Mouse (Mus musculus): ENCODE data around the gene Pip. TPM values are rescaled to one million over a fixed set of nuclear protein-coding genes. Genes with fewer than 3 reads are reported as not detected.

Pip gene
- polyA plus RNA-seq (2012; rRNA removed) (not detected in 2 replicates), polyA plus RNA-seq (2014; fragmentation: Nextera tagmentation; extraction: Ambion mirVana) (not detected in 2 replicates)

GRCm38 (mm10) chr6:41847235-41847634 lies at the start of gene Pip:
Gene Pip (plus strand): TSS chr6:41847535.
- Histone ChIP-seq H3K27ac (replicated peaks; ENCODE audit: low read depth, low read length) (no peak within 1 kb of the TSS), H3K27me3 (ENCODE audit: control insufficient read depth, insufficient read depth, low read length) (no peaks in the 10 kb centered on the region), H3K9ac (ENCODE audit: low read depth, low read length, severe bottlenecking) (no peak within 1 kb of the TSS), H3K36me3 (ENCODE audit: control insufficient read depth, insufficient read depth, low read length) (no peaks in the 10 kb centered on the region), H3K4me2 (replicated peaks; ENCODE audit: low read depth, low read length, severe bottlenecking) (no peak within 1 kb of the TSS), H3K4me1 (ENCODE audit: control insufficient read depth, insufficient read depth, low read length) (no peaks in the 10 kb centered on the region), H3K9me3 (ENCODE audit: control insufficient read depth, low read length) (no peaks in the 10 kb centered on the region), H3K4me3 (replicated peaks; ENCODE audit: low read length) (no peak within 1 kb of the TSS)
- DNase-seq (ENCODE audit: low spot score) (no peak), ATAC-seq (ENCODE audit: low FRiP score, low read depth) (no peak)
- no peak for TF ChIP-seq POLR2A (IDR thresholded peaks at IDR 0.05; ENCODE audit: borderline replicate concordance, extremely low read depth, insufficient read depth, insufficient read length)
- 78% methylated on average over 2 of the region's 2 CpGs for WGBS

DNA sequence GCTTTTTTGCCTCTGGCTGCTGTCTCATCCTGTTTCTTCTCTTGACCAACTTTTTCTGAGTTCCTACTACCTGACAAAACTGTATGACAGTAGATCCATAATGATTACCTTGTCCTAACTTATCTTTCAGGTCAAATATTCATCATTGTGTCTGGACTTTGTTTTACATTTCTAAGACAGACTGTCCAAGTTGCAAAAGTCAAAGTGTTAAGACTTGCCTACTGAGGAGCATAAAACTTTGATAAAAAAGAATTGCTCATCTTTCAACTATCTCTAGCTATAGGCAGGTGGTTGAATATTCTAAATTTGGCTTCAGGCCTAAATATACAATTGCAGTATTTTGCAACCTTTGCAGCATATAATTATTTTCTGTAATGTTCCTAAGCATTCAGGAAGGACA lies 23.2 kb upstream of the Pip start:
- Histone ChIP-seq H3K36me3 (ENCODE audit: control insufficient read depth, insufficient read depth, low read length) (no peaks in the 10 kb centered on the region), H3K4me2 (replicated peaks; ENCODE audit: low read depth, low read length, severe bottlenecking) (no peak overlapping the region), H3K27ac (replicated peaks; ENCODE audit: low read depth, low read length) (no peak overlapping the region), H3K9ac (ENCODE audit: low read depth, low read length, severe bottlenecking) (no peak overlapping the region), H3K27me3 (ENCODE audit: control insufficient read depth, insufficient read depth, low read length) (no peaks in the 10 kb centered on the region), H3K4me1 (ENCODE audit: control insufficient read depth, insufficient read depth, low read length) (no peaks in the 10 kb centered on the region), H3K4me3 (replicated peaks; ENCODE audit: low read length) (no peak overlapping the region), H3K9me3 (ENCODE audit: control insufficient read depth, low read length) (no peaks in the 10 kb centered on the region)
- ATAC-seq (ENCODE audit: low FRiP score, low read depth) (no peak), DNase-seq (ENCODE audit: low spot score) (no peak)
- no peak for TF ChIP-seq POLR2A (IDR thresholded peaks at IDR 0.05; ENCODE audit: borderline replicate concordance, extremely low read depth, insufficient read depth, insufficient read length)

DNA sequence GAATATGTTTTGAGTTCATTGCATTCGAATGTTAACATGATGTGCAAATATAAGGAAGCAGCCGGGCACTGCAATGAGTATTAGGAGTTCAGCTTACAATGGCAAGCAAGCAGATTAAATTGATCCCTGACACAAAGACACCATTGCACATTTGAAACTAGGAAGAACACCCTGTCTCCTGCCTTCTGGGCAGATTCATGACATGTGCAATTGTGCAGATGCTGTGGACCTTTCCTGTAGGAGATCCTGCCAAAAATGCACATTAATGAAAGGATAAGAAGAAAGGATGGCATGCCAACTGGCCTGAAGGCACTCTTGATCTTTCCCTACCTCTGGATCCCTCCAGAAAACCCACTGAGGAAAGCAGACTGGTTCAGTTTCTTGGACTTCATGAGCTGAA lies 17.8 kb upstream of the Pip start:
- H3K9ac ChIP-seq (ENCODE audit: low read depth, low read length, severe bottlenecking), result no peak overlapping the region
- 75% methylated on average over 2 of the region's 2 CpGs for WGBS
- no peaks in the 10 kb centered on the region for H3K27me3 ChIP-seq (ENCODE audit: control insufficient read depth, insufficient read depth, low read length)
- H3K27ac ChIP-seq (replicated peaks; ENCODE audit: low read depth, low read length), result no peak overlapping the region
- ATAC-seq (ENCODE audit: low FRiP score, low read depth) (no peak), DNase-seq (ENCODE audit: low spot score) (no peak)
- H3K4me1 ChIP-seq (ENCODE audit: control insufficient read depth, insufficient read depth, low read length), result no peaks in the 10 kb centered on the region
- no peak overlapping the region for H3K4me3 ChIP-seq (replicated peaks; ENCODE audit: low read length)
- no peaks in the 10 kb centered on the region for H3K9me3 ChIP-seq (ENCODE audit: control insufficient read depth, low read length)
- no peaks in the 10 kb centered on the region for H3K36me3 ChIP-seq (ENCODE audit: control insufficient read depth, insufficient read depth, low read length)
- TF ChIP-seq POLR2A (IDR thresholded peaks at IDR 0.05; ENCODE audit: borderline replicate concordance, extremely low read depth, insufficient read depth, insufficient read length), result no peak
- H3K4me2 ChIP-seq (replicated peaks; ENCODE audit: low read depth, low read length, severe bottlenecking), result no peak overlapping the region

- H3K9me3 ChIP-seq (ENCODE audit: control insufficient read depth, low read length), result no peaks in the 10 kb centered on the region
- H3K27me3 ChIP-seq (ENCODE audit: control insufficient read depth, insufficient read depth, low read length), result no peaks in the 10 kb centered on the region
- WGBS, result 83% methylated on average over 3 of the region's 3 CpGs
- ATAC-seq (ENCODE audit: low FRiP score, low read depth) (no peak), DNase-seq (ENCODE audit: low spot score) (no peak)
- no peaks in the 10 kb centered on the region for H3K36me3 ChIP-seq (ENCODE audit: control insufficient read depth, insufficient read depth, low read length)
- no peak within 1 kb of the TSS for H3K27ac ChIP-seq (replicated peaks; ENCODE audit: low read depth, low read length)
- no peak within 1 kb of the TSS for H3K9ac ChIP-seq (ENCODE audit: low read depth, low read length, severe bottlenecking)
- H3K4me2 ChIP-seq (replicated peaks; ENCODE audit: low read depth, low read length, severe bottlenecking), result no peak within 1 kb of the TSS
- no peak within 1 kb of the TSS for H3K4me3 ChIP-seq (replicated peaks; ENCODE audit: low read length)
- H3K4me1 ChIP-seq (ENCODE audit: control insufficient read depth, insufficient read depth, low read length), result no peaks in the 10 kb centered on the region
- no peak for TF ChIP-seq POLR2A (IDR thresholded peaks at IDR 0.05; ENCODE audit: borderline replicate concordance, extremely low read depth, insufficient read depth, insufficient read length)
Measured at GRCm38 (mm10) chr6:41852689-41853088, 5.4 kb downstream of the Pip start, which contains the start of gene Sval2. Gene Sval2 (plus strand): TSS chr6:41852989.

- no peak overlapping the region for H3K27ac ChIP-seq (replicated peaks; ENCODE audit: low read depth, low read length)
- no peak overlapping the region for H3K9ac ChIP-seq (ENCODE audit: low read depth, low read length, severe bottlenecking)
- TF ChIP-seq POLR2A (IDR thresholded peaks at IDR 0.05; ENCODE audit: borderline replicate concordance, extremely low read depth, insufficient read depth, insufficient read length), result no peak
- no peaks in the 10 kb centered on the region for H3K4me1 ChIP-seq (ENCODE audit: control insufficient read depth, insufficient read depth, low read length)
- no peaks in the 10 kb centered on the region for H3K9me3 ChIP-seq (ENCODE audit: control insufficient read depth, low read length)
- H3K36me3 ChIP-seq (ENCODE audit: control insufficient read depth, insufficient read depth, low read length), result no peaks in the 10 kb centered on the region
- no peak overlapping the region for H3K4me2 ChIP-seq (replicated peaks; ENCODE audit: low read depth, low read length, severe bottlenecking)
- no peak overlapping the region for H3K4me3 ChIP-seq (replicated peaks; ENCODE audit: low read length)
- DNase-seq (ENCODE audit: low spot score), result no peak
- no peak for ATAC-seq (ENCODE audit: low FRiP score, low read depth)
- WGBS, result 79% methylated on average over 2 of the region's 2 CpGs
- H3K27me3 ChIP-seq (ENCODE audit: control insufficient read depth, insufficient read depth, low read length), result no peaks in the 10 kb centered on the region
Measured at GRCm38 (mm10) chr6:41864038-41864437, 16.7 kb downstream of the Pip start.

Other genes starting within 250 kb of the Pip start
- gene Ephb6, start 242.1 kb upstream of the Pip start, polyA plus RNA-seq (2012; rRNA removed), result 16.6 and 23.6 TPM in 2 replicates
- 16.7 and 18.8 TPM in 2 replicates for gene Ephb6, start 242.1 kb upstream of the Pip start, polyA plus RNA-seq (2014; fragmentation: Nextera tagmentation; extraction: Ambion mirVana)
- 0.69 and 0.74 TPM in 2 replicates for gene Trpv6, start 211.1 kb upstream of the Pip start, polyA plus RNA-seq (2012; rRNA removed)
- gene Trpv6, start 211.1 kb upstream of the Pip start, polyA plus RNA-seq (2014; fragmentation: Nextera tagmentation; extraction: Ambion mirVana), result 0.84 and 1.2 TPM in 2 replicates
- gene Trpv5, start 166.8 kb upstream of the Pip start, polyA plus RNA-seq (2012; rRNA removed), result not detected in 2 replicates
- not detected in 2 replicates for gene Trpv5, start 166.8 kb upstream of the Pip start, polyA plus RNA-seq (2014; fragmentation: Nextera tagmentation; extraction: Ambion mirVana)
- not detected in 2 replicates for gene Llcfc1, start 163.1 kb upstream of the Pip start, polyA plus RNA-seq (2012; rRNA removed)
- gene Llcfc1, start 163.1 kb upstream of the Pip start, polyA plus RNA-seq (2014; fragmentation: Nextera tagmentation; extraction: Ambion mirVana), result not detected in 2 replicates
- 1.6 and 2.5 TPM in 2 replicates for gene Kel, start 143.2 kb upstream of the Pip start, polyA plus RNA-seq (2012; rRNA removed)
- gene Kel, start 143.2 kb upstream of the Pip start, polyA plus RNA-seq (2014; fragmentation: Nextera tagmentation; extraction: Ambion mirVana), result 0.43 and 0.56 TPM in 2 replicates
- gene Olfr459, start 72.4 kb upstream of the Pip start, polyA plus RNA-seq (2012; rRNA removed), result not detected in 2 replicates
- gene Olfr459, start 72.4 kb upstream of the Pip start, polyA plus RNA-seq (2014; fragmentation: Nextera tagmentation; extraction: Ambion mirVana), result not detected in 2 replicates
- gene Sval2, start 5.5 kb downstream of the Pip start, polyA plus RNA-seq (2012; rRNA removed), result not detected in 2 replicates
- not detected in 2 replicates for gene Sval2, start 5.5 kb downstream of the Pip start, polyA plus RNA-seq (2014; fragmentation: Nextera tagmentation; extraction: Ambion mirVana)
- not detected in 2 replicates for gene Sval1, start 104.1 kb downstream of the Pip start, polyA plus RNA-seq (2012; rRNA removed)
- gene Sval1, start 104.1 kb downstream of the Pip start, polyA plus RNA-seq (2014; fragmentation: Nextera tagmentation; extraction: Ambion mirVana), result not detected in 2 replicates
- gene Sval3, start 120.6 kb downstream of the Pip start, polyA plus RNA-seq (2012; rRNA removed), result not detected in 2 replicates
- not detected in 2 replicates for gene Sval3, start 120.6 kb downstream of the Pip start, polyA plus RNA-seq (2014; fragmentation: Nextera tagmentation; extraction: Ambion mirVana)
- gene Sva, start 190.9 kb downstream of the Pip start, polyA plus RNA-seq (2012; rRNA removed), result not detected in 2 replicates
- not detected in 2 replicates for gene Sva, start 190.9 kb downstream of the Pip start, polyA plus RNA-seq (2014; fragmentation: Nextera tagmentation; extraction: Ambion mirVana)

Measured in limb, embryonic 14.5 days (tissue).